ENCODE assay signal across 10 mouse cellular contexts in the genomic region with DNA sequence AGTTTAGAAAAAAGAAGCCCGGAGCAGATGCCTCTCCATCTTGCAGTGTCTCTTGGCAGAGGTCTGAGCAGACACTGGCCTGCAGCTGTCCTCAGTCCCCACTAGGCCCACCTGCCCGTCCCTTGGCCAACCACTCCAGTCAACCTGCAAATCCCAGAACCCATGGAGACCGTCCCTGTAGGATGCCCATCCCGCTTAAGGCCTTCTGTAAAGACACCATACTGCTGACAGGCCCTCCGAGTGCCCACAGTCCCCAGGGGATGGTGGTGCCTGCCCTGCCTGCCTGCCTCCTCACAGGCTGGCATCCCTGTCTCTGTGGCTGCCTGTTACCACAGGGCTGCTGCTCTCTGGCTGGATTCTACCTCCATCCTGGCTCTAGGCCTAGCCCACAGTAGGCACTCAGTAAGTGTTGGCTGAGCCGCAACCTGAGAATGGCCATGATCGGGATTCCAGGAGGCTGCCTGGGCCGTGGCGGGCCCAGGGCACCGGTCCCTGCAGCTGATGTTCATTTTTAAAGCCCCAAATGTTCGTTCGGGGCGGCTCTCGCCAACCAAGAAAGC. TPM values are rescaled to one million over a fixed set of nuclear protein-coding genes. Genes with fewer than 3 reads are reported as not detected.
DNase-seq lines count a peak whose midpoint lies in the region; ATAC-seq and TF ChIP-seq lines count a peak whose summit lies in the region.
"Had no signal": no experiment of that assay in that cellular context is flagged by ENCODE, and none has a peak within 500 bp of the region (broad histone marks: within the 10 kb centered on the region; RNA-seq: fewer than 3 reads in every experiment).

No protein-coding gene starts in this region.

- peak overlapping the region; percentile 74; the same call in 1 of the 2 replicates for H3K4me3 ChIP-seq in heart, embryonic 12.5 days
- no peak overlapping the region for H3K4me3 ChIP-seq in heart, adult 2 months
- no peak overlapping the region for H3K4me3 ChIP-seq in intestine, postnatal 0 days (ENCODE audit: low read depth, low read length)

- ATAC-seq in heart, embryonic 12.5 days (ENCODE audit: insufficient number of reproducible peaks, low FRiP score), result no peak
- ATAC-seq in intestine, postnatal 0 days, result no peak

- no peak for TF ChIP-seq CTCF in heart, adult 2 months (IDR thresholded peaks at IDR 0.05)
- no peak for TF ChIP-seq CTCF in intestine, postnatal 0 days (IDR thresholded peaks at IDR 0.05; ENCODE audit: low read depth)

- H3K79me2 ChIP-seq in heart, adult 2 months (replicated peaks; ENCODE audit: control insufficient read depth, insufficient read depth, low read length), result no peaks in the 10 kb centered on the region

- DNase-seq in heart, adult 2 months, result no peak
- DNase-seq in thymus, postnatal 14 days, result peak; percentile 15
- no peak for DNase-seq in thymus, postnatal 4 days
- no peak for DNase-seq in frontal cortex, postnatal 25 days (ENCODE audit: low spot score in 2 of 2)
- no peak for DNase-seq in urinary bladder, postnatal 25 days (ENCODE audit: low spot score)
- no peak for DNase-seq in kidney, postnatal 25 days
- DNase-seq: gastrocnemius, postnatal 25 days had no signal

- H3K9me3 ChIP-seq in heart, embryonic 12.5 days (replicated peaks), result no peaks in the 10 kb centered on the region
- no peaks in the 10 kb centered on the region for H3K9me3 ChIP-seq in intestine, postnatal 0 days (ENCODE audit: control insufficient read depth)

- H3K4me2 ChIP-seq in heart, embryonic 12.5 days, result peak overlapping the region; percentile 91; the same call in 1 of the 2 replicates
- H3K4me2 ChIP-seq in intestine, postnatal 0 days (replicated peaks; ENCODE audit: low read depth), result peak overlapping the region; percentile 79

- H3K4me1 ChIP-seq in heart, embryonic 12.5 days (replicated peaks), result peaks cover 58% of the 10 kb centered on the region
- no peaks in the 10 kb centered on the region for H3K4me1 ChIP-seq in heart, adult 2 months (ENCODE audit: control insufficient read depth, insufficient read depth, low read length)
- H3K4me1 ChIP-seq in intestine, postnatal 0 days (replicated peaks; ENCODE audit: control insufficient read depth, insufficient read depth, low read length), result peaks cover 5% of the 10 kb centered on the region; the same call in 1 of the 2 replicates

- no peak for TF ChIP-seq POLR2A in heart, adult 2 months (IDR thresholded peaks at IDR 0.05; ENCODE audit: insufficient read depth, low read depth, low read length)

- no peak overlapping the region for H3K27ac ChIP-seq in heart, embryonic 12.5 days (ENCODE audit: poor library complexity, severe bottlenecking)
- no peak overlapping the region for H3K27ac ChIP-seq in heart, adult 2 months
- H3K27ac ChIP-seq in intestine, postnatal 0 days (ENCODE audit: low read depth, low read length), result no peak overlapping the region
- H3K27ac ChIP-seq: liver, embryonic 14.5 days had no signal

- intact Hi-C loops in heart, adult 2 months (cut with DNase I), result no loop called here

- H3K36me3 ChIP-seq in heart, embryonic 12.5 days, result no peaks in the 10 kb centered on the region
- H3K36me3 ChIP-seq in heart, adult 2 months (ENCODE audit: control insufficient read depth, insufficient read depth, low read length), result no peaks in the 10 kb centered on the region
- no peaks in the 10 kb centered on the region for H3K36me3 ChIP-seq in intestine, postnatal 0 days (ENCODE audit: control insufficient read depth, insufficient read depth)

- WGBS in heart, embryonic 12.5 days, result 75% methylated on average over 14 of the region's 14 CpGs
- WGBS in heart, adult 2 months, result 85% methylated on average over 14 of the region's 14 CpGs
- WGBS in intestine, postnatal 0 days, result 78% methylated on average over 14 of the region's 14 CpGs

- no peak overlapping the region for H3K9ac ChIP-seq in heart, embryonic 12.5 days
- H3K9ac ChIP-seq in heart, adult 2 months (ENCODE audit: low read depth, low read length), result no peak overlapping the region
- no peak overlapping the region for H3K9ac ChIP-seq in intestine, postnatal 0 days (ENCODE audit: low read depth, low read length)
- H3K9ac ChIP-seq: liver, embryonic 14.5 days had no signal

- no peak for TF ChIP-seq EP300 in heart, adult 2 months (IDR thresholded peaks at IDR 0.05; ENCODE audit: insufficient read depth, low read depth, low read length)

- H3K27me3 ChIP-seq in heart, embryonic 12.5 days (replicated peaks), result peaks cover 84% of the 10 kb centered on the region
- H3K27me3 ChIP-seq in heart, adult 2 months (ENCODE audit: control insufficient read depth, insufficient read depth, low read length), result 0 out of 2 replicates have a peak, but pooled peaks cover 2% of the 10 kb centered on the region
- peaks cover 43% of the 10 kb centered on the region for H3K27me3 ChIP-seq in intestine, postnatal 0 days (replicated peaks; ENCODE audit: control insufficient read depth, insufficient read depth, low read length)

RNA-seq across cellular contexts. Expression of gene Tcf20, which starts 23.3 kb away (rescaled TPM):
- 5.4 and 6.4 TPM in 2 replicates for polyA plus RNA-seq in heart, embryonic 12.5 days (2016; fragmentation: Nextera tagmentation; extraction: Ambion mirVana)
- 10 to 100 TPM; 60.1 to 60.8 TPM for total RNA-seq in heart, adult 2 months (2021)
- 6.6 and 9.5 TPM in 2 replicates for polyA plus RNA-seq in heart, adult 2 months (2012; rRNA removed)
- polyA plus RNA-seq in intestine, postnatal 0 days (2015; fragmentation: Nextera tagmentation; extraction: Ambion mirVana), result 3.9 and 4.1 TPM in 2 replicates
